Mouse (Mus musculus) CH12.LX (cell line): ENCODE measurements around the gene Acyp1. TPM values are rescaled to one million over a fixed set of nuclear protein-coding genes. Genes with fewer than 3 reads are reported as not detected.

ENCODE experiments used
- DNase-seq: peaks from one replicate; pipeline ENCODE4 v3.0.0-alpha.2; 2013; ENCODE audit errors: extremely low read depth
- H3K27ac ChIP-seq: 2 replicates; pipeline ENCODE4 v1.5.1; 2012; ENCODE audit warnings: low read depth, mild to moderate bottlenecking, control low read depth, moderate library complexity; ENCODE audit not compliant: insufficient read depth
- H3K27me3 ChIP-seq: replicated peaks from 2 replicates; pipeline ENCODE3; 2012; ENCODE audit warnings: inconsistent platforms
- H3K36me3 ChIP-seq, 2 experiments: replicated peaks in 1 of 2; 2 replicates each; pipeline versions ENCODE3 to v1.6.1; 2012; ENCODE audit warnings: inconsistent platforms in 1 of 2, low read length in 1 of 2, mild to moderate bottlenecking in 1 of 2, mixed read lengths in 1 of 2, moderate library complexity in 1 of 2; ENCODE audit not compliant: control insufficient read depth in 1 of 2, insufficient read depth in 1 of 2
- H3K4me1 ChIP-seq, 2 experiments: 2 replicates each; pipeline ENCODE4 v1.6.1; 2012; ENCODE audit warnings: inconsistent platforms in 1 of 2, moderate library complexity in 1 of 2; ENCODE audit not compliant: insufficient read depth in 2 of 2, control insufficient read depth in 1 of 2
- H3K4me2 ChIP-seq: 2 replicates; pipeline ENCODE4 v1.6.1; 2012; ENCODE audit warnings: low read depth, mild to moderate bottlenecking, control low read depth; ENCODE audit not compliant: poor library complexity, insufficient read depth, severe bottlenecking
- H3K4me3 ChIP-seq, 3 experiments: fragments of 150-350 bp in 1 of 3; sonication (generic) in 1 of 3; replicated peaks in 1 of 3; 2 replicates each; pipeline versions ENCODE3 to v1.5.1; 2011 to 2012; ENCODE audit warnings: low read depth in 2 of 3, low read length in 2 of 3, mild to moderate bottlenecking in 2 of 3, moderate library complexity in 2 of 3, control low read depth in 1 of 3, improper control_type of control experiment in 1 of 3, inconsistent platforms in 1 of 3, mixed read lengths in 1 of 3; ENCODE audit not compliant: poor library complexity in 1 of 3
- H3K79me2 ChIP-seq: replicated peaks from 2 replicates; pipeline ENCODE4 v1.6.1; 2012; ENCODE audit warnings: mild to moderate bottlenecking, moderate library complexity; ENCODE audit not compliant: control insufficient read depth, poor library complexity, insufficient read depth, severe bottlenecking; ENCODE audit errors: extremely low read depth
- H3K9ac ChIP-seq: 2 replicates; pipeline ENCODE4 v1.6.1; 2012; ENCODE audit warnings: low read depth, mild to moderate bottlenecking, control low read depth, moderate library complexity; ENCODE audit not compliant: insufficient read depth
- H3K9me3 ChIP-seq: replicated peaks from 2 replicates; pipeline ENCODE3; 2012; ENCODE audit warnings: low read length, inconsistent platforms, mixed read lengths
- BHLHE40 ChIP-seq: IDR thresholded peaks from 2 replicates; pipeline ENCODE4 v1.6.1; 2011; ENCODE audit warnings: mild to moderate bottlenecking, low read depth, low read length, improper control_type of control experiment
- ELF1 ChIP-seq: IDR thresholded peaks from 2 replicates; pipeline ENCODE4 v1.6.1; 2014; ENCODE audit warnings: low read depth, mild to moderate bottlenecking, inconsistent platforms, low read length, improper control_type of control experiment
- EP300 ChIP-seq: IDR thresholded peaks from 2 replicates; pipeline ENCODE4 v1.6.1; 2011; ENCODE audit warnings: low read length, improper control_type of control experiment
- IRF4 ChIP-seq: IDR thresholded peaks from 2 replicates; pipeline ENCODE4 v1.6.1; 2014; ENCODE audit warnings: low read depth, mild to moderate bottlenecking, inconsistent platforms, low read length, improper control_type of control experiment
- JUN ChIP-seq: IDR thresholded peaks from 2 replicates; pipeline ENCODE4 v1.6.1; 2011; ENCODE audit warnings: low read depth, mild to moderate bottlenecking, low read length, improper control_type of control experiment, moderate library complexity; ENCODE audit not compliant: insufficient read depth
- KAT2A ChIP-seq: IDR thresholded peaks from 2 replicates; pipeline ENCODE4 v1.6.1; 2012; ENCODE audit warnings: low read length, improper control_type of control experiment, inconsistent platforms; ENCODE audit not compliant: insufficient replicate concordance
- MAX ChIP-seq: IDR thresholded peaks from 2 replicates; pipeline ENCODE4 v1.6.1; 2011; ENCODE audit warnings: low read length, improper control_type of control experiment
- MXI1 ChIP-seq: IDR thresholded peaks from 2 replicates; pipeline ENCODE4 v1.6.1; 2011; ENCODE audit warnings: mild to moderate bottlenecking, low read depth, low read length, improper control_type of control experiment
- MYC ChIP-seq: IDR thresholded peaks from 2 replicates; pipeline ENCODE4 v1.6.1; 2011; ENCODE audit warnings: low read depth, mild to moderate bottlenecking, improper control_type of control experiment, low read length
- POLR2A ChIP-seq: IDR thresholded peaks from 2 replicates; pipeline ENCODE4 v1.6.1; 2011; ENCODE audit warnings: low read depth, mild to moderate bottlenecking, improper control_type of control experiment, low read length
- RAD21 ChIP-seq: IDR thresholded peaks from 2 replicates; pipeline ENCODE4 v1.6.1; 2011; ENCODE audit warnings: low read depth, mild to moderate bottlenecking, low read length, improper control_type of control experiment, moderate library complexity
- RCOR1 ChIP-seq: conservative IDR thresholded peaks from 2 replicates; pipeline ENCODE4 v1.6.1; 2012; ENCODE audit warnings: low read depth, mild to moderate bottlenecking, inconsistent platforms, low read length, improper control_type of control experiment
- SIN3A ChIP-seq: IDR thresholded peaks from 2 replicates; pipeline ENCODE4 v1.6.1; 2012; ENCODE audit warnings: low read length, improper control_type of control experiment, inconsistent platforms
- SMC3 ChIP-seq: IDR thresholded peaks from 2 replicates; pipeline ENCODE4 v1.6.1; 2011; ENCODE audit warnings: low read depth, low read length, improper control_type of control experiment
- UBTF ChIP-seq: IDR thresholded peaks from 2 replicates; pipeline ENCODE4 v1.6.1; 2012; ENCODE audit warnings: low read depth, mild to moderate bottlenecking, inconsistent platforms, low read length, improper control_type of control experiment, moderate library complexity
- USF1 ChIP-seq: IDR thresholded peaks from 2 replicates; pipeline ENCODE4 v1.6.1; 2014; ENCODE audit warnings: low read depth, mild to moderate bottlenecking, inconsistent platforms, low read length, improper control_type of control experiment
- ZC3H11A ChIP-seq: IDR thresholded peaks from 2 replicates; pipeline ENCODE4 v1.6.1; 2012; ENCODE audit warnings: low read depth, mild to moderate bottlenecking, inconsistent platforms, low read length, improper control_type of control experiment
- ZMIZ1 ChIP-seq: IDR thresholded peaks from 2 replicates; pipeline ENCODE4 v1.6.1; 2012; ENCODE audit warnings: low read depth, mild to moderate bottlenecking, inconsistent platforms, low read length, improper control_type of control experiment
- dilution Hi-C: fragments of 300-500 bp; cut with MboI; formaldehyde crosslinking; loops from 2 replicates; pipeline ENCODE4 v1.14.3; 2020; ENCODE audit warnings: low sequenced_read_pairs; ENCODE audit not compliant: extremely low pct_unique_long_range_greater_than_20kb, extremely low pct_ligation_motif_present
- in situ Hi-C: fragments of 300-500 bp; cut with MboI; formaldehyde crosslinking; loops from 3 replicates; pipeline ENCODE4 v1.14.3; 2019; ENCODE audit warnings: low sequenced_read_pairs, low pct_ligation_motif_present, low pct_unique_long_range_greater_than_20kb, mixed read lengths
- polyA plus RNA-seq: library from polyadenylated mRNA; unstranded; fragments of >175 nt; gene quantifications from 2 replicates; pipeline ENCODE4 v1.2.1, GENCODE M21; 2012; ENCODE audit warnings: low read depth; ENCODE audit not compliant: insufficient read length
- total RNA-seq, 2 experiments: library from RNA; depleted of rRNA; stranded (reverse); fragments of 300-350 nt in 1 of 2; fragments of >200 nt in 1 of 2; gene quantifications; 2 replicates each; pipeline ENCODE4 v1.2.3; 2012 to 2014

Acyp1 gene
- total and polyA plus RNA-seq, 3 experiments, result 15.3 to 37.2 (median 27.5) TPM

GRCm38 (mm10) chr12:85262489-85262888, 25.7 kb downstream of the Acyp1 start:
- Histone ChIP-seq H3K9ac (no peak overlapping the region), H3K27ac (no peak overlapping the region), H3K27me3 (no peaks in the 10 kb centered on the region)
- TF ChIP-seq EP300 (no peak), RCOR1 (no peak), UBTF (no peak), BHLHE40 (no peak), ELF1 (no peak), SIN3A (no peak), MAX (no peak), ZMIZ1 (no peak), RAD21 (no peak), IRF4 (no peak), MXI1 (no peak), ZC3H11A (no peak), POLR2A (no peak), MYC (no peak), SMC3 (no peak), KAT2A (no peak), JUN (no peak)
- TF ChIP-seq, all 38 proteins: peak for 0
- H3K4me3 ChIP-seq, result no peak overlapping the region
- no peak overlapping the region for H3K4me2 ChIP-seq
- H3K9me3 ChIP-seq, result no peaks in the 10 kb centered on the region
- dilution Hi-C loops, result no loop called here
- H3K79me2 ChIP-seq, result no peaks in the 10 kb centered on the region
- no peak for DNase-seq
- peaks cover 0 to 10% of the 10 kb centered on the region in 2 experiments; a peak in 2 of 4 replicates for H3K4me1 ChIP-seq
- H3K36me3 ChIP-seq, result peaks cover 22 to 58% of the 10 kb centered on the region in 2 experiments
- in situ Hi-C loops, result no loop called here

GRCm38 (mm10) chr12:85257008-85257639, 31.1 kb downstream of the Acyp1 start:
- no peak for TF ChIP-seq USF1
- no peak for TF ChIP-seq RAD21
- TF ChIP-seq MXI1, result no peak
- TF ChIP-seq, all 38 proteins: peak for 0
- in situ Hi-C loops (no loop called here), dilution Hi-C loops (no loop called here)
- peaks cover 10 to 17% of the 10 kb centered on the region in 2 experiments for H3K4me1 ChIP-seq
- H3K79me2 ChIP-seq, result no peaks in the 10 kb centered on the region
- no peaks in the 10 kb centered on the region for H3K27me3 ChIP-seq
- H3K36me3 ChIP-seq, result peaks cover 20 to 49% of the 10 kb centered on the region in 2 experiments
- no peak overlapping the region for H3K4me2 ChIP-seq
- no peak for DNase-seq
- H3K27ac ChIP-seq, result no peak overlapping the region
- H3K9me3 ChIP-seq, result no peaks in the 10 kb centered on the region
- no peak overlapping the region for H3K4me3 ChIP-seq
- H3K9ac ChIP-seq, result no peak overlapping the region
